ENCODE assay signal across 13 mouse cellular contexts in genomic region chr13:70193270-70193669, GRCm38 (mm10).
"Had no signal": no experiment of that assay in that cellular context is flagged by ENCODE, and none has a peak within 500 bp of the region (broad histone marks: within the 10 kb centered on the region; RNA-seq: fewer than 3 reads in every experiment).

No protein-coding gene starts in this region.

- H3K27me3 ChIP-seq: limb, embryonic 12.5 days; neural tube, embryonic 12.5 days had no signal

- H3K4me2 ChIP-seq: limb, embryonic 12.5 days; neural tube, embryonic 12.5 days had no signal

- H3K27ac ChIP-seq: limb, embryonic 12.5 days; liver, embryonic 14.5 days; neural tube, embryonic 12.5 days had no signal

- DNase-seq: kidney, adult 8-10 months; kidney, postnatal 25 days; liver; lung, adult 18-20 months; lung, postnatal 36 days; retina, postnatal 1 day; right cerebral cortex, postnatal 4 days; spleen, adult 18-20 months; thymus, adult 2 months; thymus, postnatal 25 days had no signal

- H3K4me1 ChIP-seq: neural tube, embryonic 12.5 days had no signal

- H3K36me3 ChIP-seq: limb, embryonic 12.5 days; neural tube, embryonic 12.5 days had no signal

- H3K4me3 ChIP-seq: limb, embryonic 12.5 days; neural tube, embryonic 12.5 days had no signal

- H3K9ac ChIP-seq: limb, embryonic 12.5 days; liver, embryonic 14.5 days; neural tube, embryonic 12.5 days had no signal

- H3K9me3 ChIP-seq: limb, embryonic 12.5 days; neural tube, embryonic 12.5 days had no signal
